Mouse (Mus musculus) ovary, postnatal 14 days (tissue): ENCODE measurements at regions not wholly inside any gene's neighbourhood (a gene's known extent, or its start where the extent isn't known, plus 50 kb on each side); places are given as distances from the start of the nearest gene placed in this dataset.
"Not testable (repeated sequence)": the region's sequence is repeated elsewhere in the genome, so short reads cannot be mapped to it uniquely, and the experiment has no call there.

ENCODE experiments used
- DNase-seq: peaks from one replicate; pipeline ENCODE4 v3.0.0; 2022; ENCODE audit warnings: low spot score

DNA sequence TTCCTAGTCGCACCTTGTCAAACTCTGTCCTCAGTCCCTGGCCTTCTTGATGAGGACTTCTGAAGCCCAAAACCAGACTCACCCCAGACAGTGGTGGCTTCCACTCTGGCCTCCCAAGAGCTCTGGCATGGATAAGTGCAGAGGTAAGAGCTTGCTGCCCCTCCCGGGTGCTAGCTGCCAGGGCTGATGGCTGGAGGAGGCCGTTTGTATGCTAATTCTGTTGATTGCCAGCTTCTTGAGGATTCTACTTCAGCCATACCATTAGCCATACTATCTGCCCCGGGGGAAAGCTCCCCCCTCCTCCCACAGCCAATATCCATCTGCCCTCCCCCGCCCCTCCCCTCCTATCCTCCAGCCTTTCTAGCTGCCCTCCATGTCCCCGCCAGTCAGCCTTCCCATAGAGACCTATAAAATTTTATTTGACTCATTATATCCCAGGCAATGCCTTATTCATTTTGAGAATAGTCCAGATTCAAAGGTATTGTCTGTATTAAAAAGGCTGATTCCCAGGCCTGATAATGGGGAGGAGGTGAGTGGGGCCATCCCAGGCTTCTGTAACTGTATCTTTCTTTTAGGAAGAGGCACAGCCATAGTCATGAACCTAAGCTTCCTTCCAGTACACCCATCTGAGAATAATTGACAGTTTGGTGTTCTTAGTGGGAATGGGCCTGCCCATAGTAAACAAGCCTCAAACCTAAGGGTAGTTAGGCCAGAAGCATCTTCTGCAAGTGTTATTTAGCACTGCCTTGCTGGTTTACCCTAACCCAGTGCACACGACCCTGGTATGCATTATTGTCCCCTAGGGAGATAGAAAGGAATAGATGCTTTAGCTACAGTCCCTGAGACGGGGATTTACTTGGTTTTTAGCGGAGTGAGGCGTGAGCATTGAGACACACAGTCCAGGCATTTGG, 239.2 kb upstream of the 1700012A03Rik start:
- DNase-seq = no peak

DNA sequence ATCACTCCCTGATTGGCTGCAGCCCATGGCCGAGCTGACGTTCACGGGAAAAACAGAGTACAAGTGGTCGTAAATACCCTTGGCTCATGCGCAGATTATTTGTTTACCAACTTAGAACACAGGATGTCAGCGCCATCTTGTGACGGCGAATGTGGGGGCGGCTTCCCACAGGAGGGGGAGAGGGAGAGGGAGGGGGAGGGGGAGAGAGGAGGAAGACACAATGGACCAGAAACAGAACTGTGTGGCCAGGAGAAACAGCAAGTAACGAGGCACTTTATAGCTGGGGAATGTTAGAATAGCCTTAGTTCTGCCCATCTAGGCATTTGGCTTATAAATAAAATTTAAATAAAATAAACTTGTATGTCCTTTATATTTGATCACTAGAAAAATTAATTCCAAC, 240.7 kb upstream of the Podxl start:
- DNase-seq = not testable (repeated sequence)

DNA sequence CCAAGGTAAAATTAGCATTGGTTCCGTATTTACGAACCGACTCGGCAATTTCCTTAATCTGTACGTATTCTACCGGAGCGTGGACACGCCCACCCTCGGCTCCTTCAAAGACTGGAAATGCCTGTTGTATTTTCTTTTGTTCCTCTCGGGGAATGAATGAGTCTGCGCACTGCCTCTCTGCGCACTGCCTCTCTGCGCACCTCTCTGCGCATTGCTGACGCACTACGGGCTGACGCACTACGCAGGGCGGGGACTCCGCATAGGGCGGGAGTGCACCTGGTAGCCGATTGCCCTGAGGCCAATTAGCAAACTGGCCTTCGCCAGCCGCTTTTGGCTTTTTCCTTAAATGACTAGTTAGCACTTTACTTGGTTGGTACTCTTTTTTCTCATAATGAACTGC, 239.4 kb upstream of the Podxl start:
- DNase-seq = not testable (repeated sequence)

DNA sequence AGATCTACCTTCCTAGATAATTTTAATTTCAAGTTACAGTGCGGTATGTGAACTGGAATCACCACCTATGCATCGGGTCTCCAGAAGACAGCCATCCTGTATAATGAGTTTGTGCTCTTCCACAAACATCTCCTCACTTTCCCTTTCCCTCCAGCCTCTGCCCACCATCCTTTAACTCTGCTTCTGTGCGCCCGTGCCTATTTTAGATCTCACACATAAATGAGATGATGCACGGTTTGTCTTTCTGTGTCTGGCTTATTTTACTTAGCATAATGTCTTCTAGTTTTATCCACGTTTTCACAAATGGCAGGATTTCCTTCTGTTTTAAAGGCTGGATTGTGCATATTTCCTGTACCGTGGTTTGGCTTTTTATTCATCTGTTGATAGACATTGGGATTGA, 227.8 kb upstream of the Podxl start:
- no peak for DNase-seq

DNA sequence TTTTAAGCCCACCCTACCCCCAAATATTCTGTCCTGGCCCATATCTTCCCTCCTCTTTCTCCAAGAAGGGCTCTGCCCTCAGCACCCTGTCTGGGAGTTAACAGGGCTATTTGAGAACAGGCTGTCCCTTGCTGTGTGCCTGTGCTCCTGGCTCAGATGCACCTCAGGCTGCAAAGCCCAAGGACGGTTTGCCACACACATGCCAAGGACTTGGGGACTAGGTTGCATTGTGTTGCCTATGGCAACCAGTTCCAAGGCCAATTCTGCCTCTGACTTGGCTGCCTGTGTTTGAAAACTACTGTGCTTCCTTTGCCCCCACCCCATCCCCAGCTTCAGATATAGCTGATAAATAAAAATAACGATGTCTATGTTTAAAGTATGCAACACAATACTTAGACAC, 227.1 kb upstream of the Podxl start:
- DNase-seq = no peak

DNA sequence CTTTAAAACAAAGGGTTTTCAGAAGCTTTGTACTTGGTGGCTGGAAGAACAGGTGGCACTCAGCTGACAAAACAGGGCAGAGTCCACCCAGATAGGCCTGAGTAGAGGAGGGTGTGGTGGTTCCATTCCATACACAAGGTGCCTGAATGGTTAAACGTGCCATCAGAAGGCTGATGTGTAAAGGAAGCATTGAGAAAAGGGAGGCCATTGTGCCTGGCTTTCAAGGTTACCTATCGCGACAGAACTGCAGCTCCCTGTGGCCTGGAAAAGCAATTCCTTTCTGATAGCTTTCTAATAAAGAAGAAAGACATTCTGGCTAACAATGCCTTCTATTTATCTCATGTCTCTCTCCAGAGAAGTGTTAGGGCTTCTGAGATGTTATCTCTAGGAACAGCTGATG, 213.1 kb upstream of the Podxl start:
- no peak for DNase-seq

DNA sequence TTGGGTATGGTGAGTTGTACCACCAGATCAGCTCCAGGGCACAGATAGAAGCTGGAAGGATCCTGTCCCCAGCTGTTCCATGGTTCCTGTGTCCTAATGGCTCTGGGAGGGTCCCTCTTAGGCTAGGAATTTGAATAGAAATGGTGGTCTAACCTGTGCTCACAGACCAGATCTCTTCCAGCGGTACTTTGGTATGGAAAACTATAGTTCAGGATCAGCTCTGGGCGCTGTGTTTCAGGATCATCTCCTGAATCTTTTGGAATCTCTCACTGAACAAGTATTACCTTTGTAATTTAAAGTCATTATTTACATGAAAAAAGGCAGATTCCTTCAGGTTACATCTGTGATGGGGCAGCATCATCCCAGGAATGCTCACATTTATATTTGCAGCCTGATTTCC, 208.1 kb upstream of the Podxl start:
- DNase-seq = no peak

DNA sequence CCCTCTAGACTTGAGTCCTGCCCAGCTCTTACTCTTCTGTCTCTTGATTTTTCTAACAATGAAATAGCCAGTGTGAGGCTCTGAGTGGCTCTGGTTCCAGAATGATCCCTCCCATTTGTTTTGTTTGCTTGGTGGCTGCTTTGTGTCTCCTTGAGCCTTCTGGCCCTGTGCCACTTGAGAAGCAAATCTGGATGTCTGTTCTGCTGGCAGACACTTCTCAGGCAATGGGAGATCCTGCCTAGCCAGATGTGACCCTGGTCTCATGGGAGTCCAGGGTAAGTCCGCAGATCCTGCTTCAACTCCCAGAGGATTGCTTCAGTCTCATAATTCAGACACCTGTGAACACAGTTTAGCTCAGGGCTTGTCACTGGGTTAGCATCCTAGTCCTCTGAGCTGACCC, 181.8 kb upstream of the Podxl start:
- no peak for DNase-seq

DNA sequence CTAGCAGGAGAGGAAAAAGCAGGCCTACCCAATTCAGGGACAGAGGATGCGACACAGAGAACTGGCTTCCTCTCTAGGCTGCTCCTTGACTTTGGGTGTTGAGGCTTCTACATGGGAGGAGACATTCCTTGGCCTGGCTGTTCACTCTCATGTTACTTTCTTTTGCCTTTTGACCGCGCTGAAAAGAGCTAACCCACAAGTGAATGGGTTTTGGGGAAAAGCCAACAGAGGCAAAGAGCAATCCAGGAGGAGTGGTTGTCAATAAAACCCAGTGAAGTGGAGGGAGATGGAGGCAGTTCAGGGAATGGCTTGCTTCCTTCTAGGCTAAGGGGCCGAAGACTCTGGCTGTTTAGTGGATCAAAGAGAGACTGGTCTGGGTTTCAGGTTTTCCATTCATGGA, 167.6 kb upstream of the Podxl start:
- DNase-seq = no peak

DNA sequence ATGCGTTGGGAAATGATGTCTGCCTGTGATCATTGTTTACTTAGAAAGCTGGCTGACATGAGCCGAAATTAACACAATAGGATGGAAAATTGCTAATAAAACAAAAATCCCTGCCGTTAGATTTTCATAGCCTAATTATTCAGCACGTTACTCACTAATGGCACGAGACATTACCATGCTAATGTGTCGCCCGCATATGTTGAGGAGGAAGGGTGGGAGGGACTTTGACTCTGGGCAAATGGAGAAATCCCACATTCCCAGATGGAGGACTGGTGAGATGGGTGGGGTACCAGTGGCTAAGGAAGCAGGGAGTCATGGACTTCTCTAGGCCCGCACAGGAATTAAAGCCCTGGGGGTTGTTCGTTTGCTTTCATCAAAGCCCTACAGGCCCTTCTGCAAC, 155.8 kb upstream of the Podxl start:
- DNase-seq = no peak

DNA sequence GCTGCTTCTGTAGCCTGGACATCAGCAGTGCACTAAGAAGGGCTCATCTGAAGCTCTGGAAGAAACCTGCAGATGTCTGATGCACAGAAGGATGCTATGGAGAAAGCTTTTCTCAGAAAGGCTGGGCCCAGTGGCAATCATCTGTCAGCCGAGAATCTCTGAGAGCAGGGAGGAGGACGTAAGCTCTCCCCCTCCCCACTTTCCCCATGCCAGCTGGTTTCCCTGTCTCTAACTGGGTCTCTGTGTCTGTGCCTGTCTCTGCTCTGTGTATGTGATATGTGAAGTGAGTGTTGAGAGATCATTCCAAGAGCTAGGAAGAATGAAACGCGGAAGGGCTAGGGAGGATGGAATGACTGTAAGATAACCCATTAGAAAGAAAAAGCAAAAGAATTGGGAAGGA, 155.1 kb upstream of the Podxl start:
- DNase-seq = no peak

DNA sequence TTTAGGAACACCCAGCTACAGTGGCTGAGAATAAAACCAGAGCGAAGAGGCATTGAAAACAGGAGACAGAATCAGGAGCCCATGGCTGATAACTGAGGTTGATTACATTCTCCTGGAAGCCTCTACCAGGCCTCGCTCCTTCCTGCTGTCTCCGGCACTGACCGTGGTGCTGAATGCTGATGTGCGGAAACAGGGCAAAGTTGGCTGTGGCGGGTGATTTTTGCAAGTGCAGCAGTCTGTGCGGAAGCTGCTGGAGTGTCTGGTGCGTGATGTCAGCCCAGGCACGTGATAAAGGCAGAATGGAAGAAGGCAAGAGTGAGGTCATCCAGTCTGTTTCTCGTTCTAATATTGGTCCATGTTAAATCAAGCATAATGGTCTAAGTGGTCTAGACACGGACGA, 153.8 kb upstream of the Podxl start:
- peak; percentile 37 for DNase-seq

DNA sequence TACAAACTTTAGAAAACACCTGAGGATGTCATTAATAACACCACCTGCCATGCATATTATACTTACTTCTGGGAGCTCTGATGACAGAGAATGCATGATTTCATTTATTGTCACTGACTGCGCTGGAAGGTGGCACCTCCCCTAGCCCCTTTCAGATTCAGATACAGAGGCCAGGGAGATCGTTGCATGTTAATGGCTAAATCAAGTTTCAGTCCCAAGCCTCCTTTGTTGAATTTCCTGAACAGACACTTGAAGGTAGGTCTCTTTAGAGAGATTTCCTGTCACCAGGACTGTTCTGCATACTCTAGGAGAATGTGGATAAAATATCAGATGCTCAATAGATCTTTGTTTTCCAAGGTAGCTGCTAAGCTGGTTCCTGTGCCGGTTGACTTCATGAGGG, 143.5 kb upstream of the Podxl start:
- no peak for DNase-seq

DNA sequence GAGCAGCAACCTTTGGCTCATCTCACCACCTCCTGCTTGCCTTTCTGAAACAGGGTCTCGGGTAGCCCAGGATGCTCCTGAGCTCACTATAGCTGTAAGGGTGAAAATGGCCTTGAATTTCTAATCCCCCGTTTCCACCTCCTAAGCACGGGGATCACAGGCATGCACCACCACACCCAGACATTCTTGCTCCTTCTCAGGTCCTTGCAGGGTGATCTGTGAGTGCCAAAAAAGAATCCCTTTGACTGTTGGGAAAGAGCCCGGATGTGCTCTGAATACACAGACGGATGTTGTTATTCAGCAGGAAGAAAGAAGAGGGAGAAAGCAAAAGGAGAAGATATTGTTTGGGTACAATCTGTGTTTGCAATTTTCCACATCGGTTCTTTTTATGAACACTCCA, 140.4 kb upstream of the Podxl start:
- DNase-seq = no peak

DNA sequence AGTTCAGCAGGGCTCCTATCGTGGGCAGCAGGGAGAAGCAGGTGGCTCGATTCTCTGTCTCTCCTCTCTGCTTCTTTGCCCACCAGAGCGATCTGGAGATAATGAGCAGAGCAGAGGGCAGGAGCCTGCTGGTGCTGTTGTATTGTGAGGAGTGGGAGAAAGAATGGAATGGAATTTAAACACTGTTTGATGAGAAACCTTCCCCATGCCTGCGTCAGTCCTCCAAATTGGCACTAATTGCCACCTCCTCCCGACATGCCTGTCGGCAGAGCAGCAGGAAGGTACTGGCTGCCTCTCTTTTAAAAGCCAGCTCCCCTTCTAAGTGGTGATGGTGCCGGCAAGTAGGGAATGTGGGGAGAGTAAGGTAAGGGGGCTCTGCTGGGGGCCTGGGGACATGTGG, 139.2 kb upstream of the Podxl start:
- DNase-seq = no peak

DNA sequence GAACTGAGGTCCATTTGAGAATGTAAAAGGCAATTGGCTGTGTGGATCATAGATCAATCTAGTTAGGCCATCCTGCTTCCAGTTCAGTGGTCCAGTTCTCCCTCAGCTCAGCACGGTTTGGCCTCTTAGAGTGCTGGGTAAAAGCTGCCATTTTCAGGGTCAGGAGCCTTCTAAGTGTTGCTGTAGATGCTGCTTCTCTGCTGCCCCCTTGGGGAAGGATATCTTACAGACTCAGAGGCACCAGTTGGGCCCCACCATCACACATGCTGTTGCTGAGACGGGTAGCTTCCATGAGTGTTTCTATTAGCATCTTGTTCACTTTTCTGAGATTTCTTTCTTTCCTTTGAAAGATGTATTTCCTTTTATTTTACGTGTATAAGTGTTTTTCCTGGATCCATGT, 132.1 kb upstream of the Podxl start:
- DNase-seq = no peak

DNA sequence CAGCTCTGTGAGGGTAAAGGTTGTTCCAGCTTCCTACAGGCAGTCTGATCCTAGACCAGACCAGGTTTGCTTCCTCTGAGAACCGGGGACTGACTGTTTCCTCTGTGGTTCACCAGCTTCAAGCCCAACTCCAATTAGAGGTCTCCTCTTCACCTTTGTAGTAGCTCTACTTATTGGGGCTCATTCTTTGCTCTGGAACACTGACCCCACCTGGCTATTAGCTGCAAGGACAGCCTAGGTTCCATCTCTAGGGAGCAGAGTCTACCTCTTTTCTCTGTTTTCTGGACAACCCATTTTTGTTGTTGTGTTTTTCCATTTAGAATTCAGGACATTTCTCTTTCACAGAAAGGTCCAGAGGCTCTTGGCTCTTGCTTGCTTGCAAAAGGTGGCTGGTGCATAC, 129.3 kb upstream of the Podxl start:
- DNase-seq = no peak

DNA sequence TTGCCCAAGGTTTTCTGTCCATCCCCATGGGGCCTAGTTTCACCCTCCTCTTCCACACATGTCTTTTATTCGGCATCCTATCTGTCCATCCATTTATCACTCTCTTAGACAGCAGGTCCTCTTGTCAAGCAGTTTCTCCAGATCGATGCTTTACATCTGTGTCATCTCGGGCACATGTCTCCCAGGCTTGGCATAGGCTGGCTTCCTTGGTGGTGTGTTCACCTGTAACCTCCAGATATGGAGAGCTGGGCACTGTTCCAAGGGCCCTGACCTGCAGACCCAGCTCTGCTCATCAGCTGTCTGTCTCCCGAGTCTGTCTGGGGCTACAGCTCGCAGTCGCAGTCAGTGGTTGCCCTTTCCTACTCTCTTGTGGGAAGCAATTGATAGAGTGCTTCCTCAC, 128.2 kb upstream of the Podxl start:
- no peak for DNase-seq

DNA sequence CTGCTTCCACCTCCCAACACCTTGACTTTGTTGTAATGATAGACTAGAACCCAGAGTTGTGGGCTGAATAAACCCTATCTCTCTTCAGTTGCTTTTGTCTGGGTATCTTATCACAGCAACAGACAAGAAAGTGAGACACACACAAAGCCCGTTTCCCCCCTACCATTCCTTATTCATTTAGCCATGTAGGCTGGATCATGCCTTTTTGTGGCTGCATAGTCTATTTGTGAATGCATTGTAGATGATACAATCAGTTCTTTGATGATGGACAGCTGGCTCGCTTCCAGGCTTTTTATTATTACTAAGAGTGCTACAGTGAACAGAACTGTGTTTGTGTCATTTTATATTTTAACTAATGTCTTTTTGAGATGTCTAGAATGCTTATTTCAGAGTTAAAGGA, 116.3 kb upstream of the Podxl start:
- DNase-seq = no peak

DNA sequence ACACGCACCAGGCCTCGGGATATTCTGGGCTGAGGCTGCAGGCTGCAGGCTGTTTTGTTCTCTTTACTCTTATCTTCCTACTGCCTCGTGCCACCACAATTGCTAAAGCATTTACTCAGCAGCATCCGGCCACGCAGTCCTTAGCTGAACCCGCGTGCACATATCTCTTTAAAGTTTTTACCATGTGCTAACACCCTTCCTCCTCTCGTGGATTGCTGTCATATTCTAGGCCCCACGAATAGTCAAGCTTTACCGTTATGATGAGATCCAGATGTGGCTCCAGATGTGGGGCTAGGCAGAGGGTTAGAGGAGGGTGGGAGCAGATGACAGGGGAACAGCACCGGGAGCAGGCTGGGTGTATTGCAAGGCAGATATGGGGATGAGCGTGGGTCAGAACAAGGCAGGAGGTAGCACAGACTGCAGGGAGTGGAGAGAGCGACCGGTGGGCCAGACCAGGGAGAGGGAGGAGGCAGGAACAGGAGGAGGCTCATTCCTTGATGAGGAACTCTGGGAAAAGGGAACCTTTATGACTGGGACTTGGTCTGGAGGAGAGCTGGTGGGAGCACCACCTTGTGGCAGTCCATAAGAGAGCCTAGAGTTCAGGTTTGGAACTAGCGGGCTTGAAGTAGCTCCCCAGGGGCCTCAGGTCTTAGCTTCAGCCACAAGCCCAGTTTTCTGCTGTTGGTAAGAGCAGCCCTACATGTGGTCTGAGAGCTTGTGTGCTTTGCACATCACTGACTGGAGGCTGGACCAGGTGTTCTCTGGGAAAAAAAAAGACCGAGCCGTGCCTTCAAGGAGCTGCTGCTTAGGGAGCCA, 102.1 kb upstream of the Podxl start:
- no peak for DNase-seq

DNA sequence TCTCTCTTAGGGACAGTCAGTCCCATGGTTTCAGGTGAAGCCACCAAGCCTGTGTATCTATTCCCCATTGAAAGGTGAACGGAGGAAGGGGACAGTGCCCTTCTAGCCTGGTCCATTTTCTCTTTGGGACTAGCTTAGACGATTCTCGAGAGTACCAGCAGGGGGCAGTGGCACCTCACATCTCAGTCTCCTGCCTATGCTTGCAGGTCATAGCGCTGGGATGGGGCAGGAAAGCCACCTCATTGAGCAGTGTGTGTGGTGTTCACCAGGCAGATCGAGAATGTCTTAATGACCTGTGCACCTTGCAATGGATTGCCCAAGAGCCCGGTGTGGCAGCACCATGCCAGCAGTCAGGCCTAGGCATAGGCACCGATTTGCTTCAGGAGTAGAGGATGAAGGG, 100.7 kb upstream of the Podxl start:
- peak; percentile 59 for DNase-seq

DNA sequence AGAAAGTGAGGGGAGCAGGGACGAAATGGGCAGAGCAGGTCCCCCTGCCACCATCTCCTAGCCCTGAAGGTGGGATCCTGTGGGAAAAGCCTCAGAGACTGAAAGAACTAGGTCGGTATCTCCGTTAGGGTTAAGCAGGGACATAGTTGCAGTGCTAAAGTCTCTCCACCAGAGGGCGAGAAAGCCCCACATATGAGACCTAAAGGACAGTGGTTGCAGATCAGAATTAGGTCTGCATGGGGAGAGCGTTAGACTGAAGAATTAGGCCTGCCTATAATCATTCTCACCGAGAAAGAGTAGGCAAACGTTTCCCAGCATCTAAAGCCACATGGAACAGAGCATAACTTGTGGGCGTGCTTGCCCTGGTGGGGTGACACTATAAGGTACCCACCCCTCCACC, 97.0 kb upstream of the Podxl start:
- peak; percentile 72 for DNase-seq

DNA sequence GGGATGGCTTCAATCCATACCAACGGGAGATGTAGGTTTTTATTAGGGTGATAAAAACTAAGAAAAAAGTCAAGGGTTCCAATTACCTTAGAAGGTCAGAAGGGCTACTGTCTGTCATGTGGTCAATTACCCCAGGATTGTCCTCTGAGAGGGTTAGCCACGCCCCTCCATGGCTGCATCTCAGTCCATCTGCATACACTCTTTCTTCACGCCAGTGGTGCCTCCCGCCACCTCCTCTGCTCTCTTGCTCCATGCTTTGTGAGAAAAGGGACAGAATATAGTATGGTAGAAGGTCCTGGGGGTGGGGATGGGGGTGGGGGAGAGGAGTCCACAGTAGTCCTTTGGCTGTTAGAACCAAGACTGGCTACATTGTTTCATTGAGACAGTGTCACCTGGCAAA, 96.1 kb upstream of the Podxl start:
- DNase-seq = no peak
